Mouse (Mus musculus): ENCODE data around the gene Pkig.

Pkig gene

GRCm38 (mm10) chr2:163710606-163711159, 52.5 kb downstream of the Pkig start:
- peak; percentile 59 for DNase-seq (ENCODE audit: low spot score)

GRCm38 (mm10) chr2:163711368-163711868, 53.2 kb downstream of the Pkig start:
- DNase-seq (ENCODE audit: low spot score): no peak

- DNase-seq (ENCODE audit: low spot score): no peak
These were observed 54.3 kb downstream of the Pkig start for GRCm38 (mm10) chr2:163712473-163712872.

- DNase-seq (ENCODE audit: low spot score): no peak
These were observed 54.7 kb downstream of the Pkig start for GRCm38 (mm10) chr2:163712874-163713273.

DNA sequence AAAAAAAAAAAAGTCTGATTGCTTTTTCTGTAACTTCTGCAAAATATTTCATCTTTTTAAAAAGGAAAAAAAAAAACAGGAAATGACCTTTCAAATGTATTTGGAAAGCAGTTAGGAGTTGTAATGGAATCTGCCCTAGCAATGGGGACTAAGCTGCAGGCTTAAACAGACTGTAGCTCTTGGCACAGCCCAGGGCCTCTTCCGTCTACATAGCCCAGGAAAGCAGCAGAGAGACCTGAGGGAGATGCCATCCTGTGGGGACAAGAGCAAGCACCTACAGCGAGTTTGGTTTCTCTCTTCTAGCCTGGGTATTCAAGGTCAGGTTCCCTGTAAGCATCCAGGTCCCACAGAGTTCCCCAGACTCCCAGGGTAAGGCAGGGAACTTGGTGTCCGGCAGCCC, 55.2 kb downstream of the Pkig start:
- no peak for DNase-seq (ENCODE audit: low spot score)

- DNase-seq (ENCODE audit: low spot score): no peak
These were observed 58.3 kb downstream of the Pkig start for GRCm38 (mm10) chr2:163716448-163716847.

- DNase-seq (ENCODE audit: low spot score): no peak
These were observed 58.7 kb downstream of the Pkig start for GRCm38 (mm10) chr2:163716853-163717252.

- no peak for DNase-seq (ENCODE audit: low spot score)
These were observed 60.3 kb downstream of the Pkig start for GRCm38 (mm10) chr2:163718526-163718925.

- peak; percentile 80 for DNase-seq (ENCODE audit: low spot score)
These were observed 60.9 kb downstream of the Pkig start for GRCm38 (mm10) chr2:163718951-163719603.

GRCm38 (mm10) chr2:163719616-163720015, 61.4 kb downstream of the Pkig start:
- no peak for DNase-seq (ENCODE audit: low spot score)

- DNase-seq (ENCODE audit: low spot score): no peak
These were observed 64.4 kb downstream of the Pkig start for GRCm38 (mm10) chr2:163722550-163722949.

- DNase-seq (ENCODE audit: low spot score): no peak
These were observed 68.7 kb downstream of the Pkig start for GRCm38 (mm10) chr2:163726766-163727393.

GRCm38 (mm10) chr2:163728300-163728699, 70.1 kb downstream of the Pkig start:
- no peak for DNase-seq (ENCODE audit: low spot score)

DNA sequence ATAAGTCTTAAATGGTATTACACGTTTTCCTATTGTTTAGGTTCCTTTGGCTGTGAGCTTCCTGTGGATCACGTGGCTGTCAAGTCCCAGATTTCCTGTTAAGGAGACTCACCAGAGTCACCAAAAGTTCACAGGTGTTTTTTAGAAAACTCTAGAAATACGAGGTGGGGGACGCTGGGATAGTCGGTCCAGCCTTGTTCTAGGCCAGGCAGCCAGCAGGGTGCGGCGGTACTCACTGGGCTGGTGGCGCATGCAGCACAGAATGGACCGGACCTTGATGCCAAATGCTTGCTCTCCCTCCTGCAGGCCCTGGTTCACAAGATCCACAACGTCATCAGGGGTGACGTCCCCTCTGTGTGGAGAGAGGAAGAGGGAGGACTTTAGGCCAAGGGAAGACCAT, 73.8 kb downstream of the Pkig start:
- no peak for DNase-seq (ENCODE audit: low spot score)

GRCm38 (mm10) chr2:163735163-163735562, 77.0 kb downstream of the Pkig start:
- DNase-seq (ENCODE audit: low spot score): no peak

- peak; percentile 48 for DNase-seq (ENCODE audit: low spot score)
These were observed 77.8 kb downstream of the Pkig start for GRCm38 (mm10) chr2:163735980-163736379.

GRCm38 (mm10) chr2:163742656-163743055, 84.5 kb downstream of the Pkig start:
- no peak for DNase-seq (ENCODE audit: low spot score)

DNA sequence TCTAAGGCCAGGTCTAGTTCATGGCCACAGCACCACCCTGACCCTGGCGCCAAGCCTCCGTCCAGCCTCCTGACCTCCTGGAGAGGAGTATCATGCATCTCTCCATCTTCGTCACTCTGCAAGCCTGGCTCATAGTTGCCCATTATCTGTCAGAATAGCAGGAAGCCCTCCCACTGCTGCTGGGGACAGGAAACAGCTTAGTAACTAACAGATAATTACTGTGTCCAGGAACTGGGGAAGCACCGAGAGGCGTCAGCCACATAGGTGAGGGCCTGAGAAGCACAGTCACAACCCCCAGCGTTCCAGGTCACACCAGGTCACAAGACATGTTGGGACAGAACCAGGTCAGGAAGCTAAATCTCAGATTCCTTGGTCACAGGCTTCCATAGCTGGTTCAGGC, 85.2 kb downstream of the Pkig start:
- DNase-seq (ENCODE audit: low spot score): no peak

DNA sequence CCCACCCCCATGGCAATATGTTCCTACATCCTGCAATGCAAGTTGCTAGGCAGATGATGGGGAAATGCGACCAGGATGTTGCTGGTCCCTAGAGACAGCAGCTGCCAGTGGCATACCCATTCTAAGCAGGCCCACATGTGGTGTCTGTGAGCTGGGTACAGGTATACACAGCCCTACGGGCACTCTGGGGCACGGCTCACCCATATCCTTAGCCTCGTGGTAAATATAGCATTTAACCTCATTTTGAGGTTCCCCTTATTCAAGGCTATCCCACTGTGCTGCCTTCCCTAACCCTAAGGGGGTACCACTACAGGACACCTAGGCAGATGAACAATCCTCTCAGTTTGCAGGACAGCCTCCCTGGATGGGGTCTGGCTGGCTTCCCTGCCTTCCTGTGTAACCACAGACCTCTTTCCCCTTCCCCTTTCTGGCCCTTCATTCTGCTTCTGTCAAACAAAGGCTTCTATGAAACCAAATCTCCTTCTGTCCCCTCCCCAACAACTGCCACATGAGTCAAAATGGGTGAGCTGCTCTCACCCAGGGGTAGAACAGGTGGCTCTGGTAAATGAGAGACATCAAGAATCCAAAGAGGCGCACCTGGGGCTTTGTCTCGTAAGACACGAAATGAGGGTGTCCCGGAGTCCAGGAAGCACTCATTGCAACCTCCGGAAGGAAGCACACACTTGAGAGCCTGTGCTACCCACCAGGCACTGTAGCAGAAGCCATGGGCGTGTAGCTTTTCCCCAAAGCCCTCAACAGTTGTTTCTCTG, 86.8 kb downstream of the Pkig start:
- no peak for DNase-seq (ENCODE audit: low spot score)

DNA sequence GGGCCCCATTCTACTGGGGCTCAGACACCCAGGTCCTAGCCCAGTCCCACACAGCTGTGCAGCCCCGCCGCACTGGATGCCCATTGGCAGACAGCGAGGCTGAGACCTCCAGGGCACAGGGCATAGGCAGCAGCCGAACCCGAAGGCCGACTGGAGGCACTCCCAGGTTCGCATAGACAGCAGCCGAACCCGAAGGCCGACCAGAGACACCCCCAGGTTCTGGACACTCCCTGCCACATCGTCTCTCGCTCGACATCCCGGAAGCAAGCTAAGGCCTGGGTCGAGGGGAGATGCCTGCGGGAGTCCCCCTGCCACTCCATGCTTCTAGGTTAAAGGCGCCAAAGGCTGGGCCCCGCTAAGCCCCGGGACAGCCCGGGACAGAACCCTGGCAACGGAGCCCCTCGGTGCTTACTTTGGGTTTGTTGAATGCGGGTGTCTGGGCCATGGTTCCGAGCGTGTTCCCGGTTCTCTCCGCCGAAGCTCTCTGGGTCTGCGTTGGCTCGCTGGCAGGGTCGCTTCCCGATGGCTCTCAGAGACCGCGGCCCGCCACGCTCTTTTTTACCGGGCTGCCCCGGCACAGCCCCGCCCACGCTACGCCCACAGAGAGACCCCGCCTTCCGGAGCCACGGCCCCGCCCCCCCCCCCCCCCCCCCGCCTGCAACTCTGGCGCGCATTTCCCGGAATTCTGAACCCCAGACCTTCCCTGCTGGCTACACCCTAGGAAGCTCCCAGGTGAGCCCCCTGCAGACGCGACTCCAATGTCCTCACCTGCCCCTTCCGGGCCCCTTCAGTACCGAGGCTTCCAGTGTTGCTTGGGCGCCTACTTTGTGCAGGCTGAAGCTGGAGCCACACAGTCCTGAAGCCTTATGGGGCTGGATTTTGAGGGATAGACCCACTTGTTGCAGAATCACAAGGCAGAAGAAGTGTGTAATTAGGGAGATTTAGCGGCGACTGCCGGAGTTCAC, 91.7 kb downstream of the Pkig start, which contains the start of gene Ada:
Gene Ada, minus strand, starts transcription at position 593 of the 965 bp plus-strand sequence.
- DNase-seq (ENCODE audit: low spot score): peak; percentile 37

DNA sequence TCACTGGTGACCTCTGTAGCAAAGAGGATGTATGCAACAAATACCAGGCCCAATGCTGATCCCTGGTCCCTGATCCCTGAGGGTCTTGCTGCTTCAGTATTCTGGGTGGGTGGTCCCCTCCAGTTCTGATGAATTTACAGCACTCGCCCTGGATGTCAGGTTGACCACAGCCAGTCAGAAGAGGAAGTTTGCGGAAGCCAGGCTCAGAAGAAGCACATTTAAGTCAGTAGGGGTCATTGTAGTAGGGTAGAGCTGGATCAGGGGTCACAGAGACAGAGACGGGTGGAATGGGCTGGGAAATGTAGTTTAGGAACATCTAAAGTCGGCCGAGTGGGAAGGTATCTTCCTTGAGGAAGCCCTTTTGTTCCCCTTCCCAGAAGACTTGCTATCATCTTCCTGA, 96.0 kb downstream of the Pkig start:
- no peak for DNase-seq (ENCODE audit: low spot score)

Data from lung, postnatal 25 days (tissue).